Mouse (Mus musculus) MEL (cell line): ENCODE results near the gene Mier2.

Source experiments
- CTCF ChIP-seq, 3 experiments: IDR thresholded peaks in 2 of 3; conservative IDR thresholded peaks in 1 of 3; 2 replicates each; pipeline ENCODE4 v1.5.1; 2011 to 2012; ENCODE audit warnings: low read length in 3 of 3, low read depth in 2 of 3, mild to moderate bottlenecking in 2 of 3, improper control_type of control experiment in 1 of 3, inconsistent platforms in 1 of 3, mixed read lengths in 1 of 3, moderate library complexity in 1 of 3; ENCODE audit not compliant: control insufficient read depth in 1 of 3, insufficient read depth in 1 of 3, poor library complexity in 1 of 3, severe bottlenecking in 1 of 3
- E2F4 ChIP-seq: IDR thresholded peaks from 2 replicates; pipeline ENCODE4 v1.6.1; 2011; ENCODE audit warnings: low read depth, low read length, improper control_type of control experiment, borderline replicate concordance
- GABPA ChIP-seq: IDR thresholded peaks from 2 replicates; pipeline ENCODE4 v1.6.1; 2012; ENCODE audit warnings: low read depth, mild to moderate bottlenecking, inconsistent platforms, low read length, improper control_type of control experiment, moderate library complexity
- GATA1 ChIP-seq: IDR thresholded peaks from 2 replicates; pipeline ENCODE4 v1.6.1; 2011; ENCODE audit warnings: low read depth, low read length, improper control_type of control experiment
- MYC ChIP-seq: IDR thresholded peaks from 2 replicates; pipeline ENCODE4 v1.6.1; 2011; ENCODE audit warnings: low read depth, mild to moderate bottlenecking, low read length, improper control_type of control experiment, moderate library complexity
- POLR2A ChIP-seq, 2 experiments: IDR thresholded peaks; 2 replicates each; pipeline ENCODE4 v1.6.1; 2011 to 2012; ENCODE audit warnings: low read length in 2 of 2, mild to moderate bottlenecking in 2 of 2, control low read depth in 1 of 2, improper control_type of control experiment in 1 of 2, low read depth in 1 of 2, moderate library complexity in 1 of 2; ENCODE audit not compliant: control insufficient read depth in 1 of 2, insufficient read depth in 1 of 2, poor library complexity in 1 of 2

DNA sequence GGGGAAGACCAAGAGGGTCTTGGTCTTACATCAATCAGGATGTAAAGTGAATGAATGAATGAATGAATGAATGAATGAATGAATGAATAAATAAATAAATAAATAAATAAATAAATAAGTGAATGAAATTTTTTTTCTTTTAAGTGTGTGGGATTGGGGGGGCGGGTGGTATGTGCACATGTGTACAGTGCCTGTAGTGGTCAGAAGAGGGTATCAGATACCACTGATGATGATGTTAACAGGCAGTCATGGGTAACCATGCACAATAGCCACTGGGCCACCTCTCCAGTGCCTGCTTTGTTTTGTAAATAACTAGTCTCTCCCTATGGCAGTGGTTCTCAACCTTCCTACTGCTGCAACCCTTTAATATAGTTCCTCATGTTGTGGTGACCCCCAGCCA is 30.6 kb downstream of the Mier2 start:
- TF ChIP-seq GATA1 (no peak), CTCF (IDR thresholded peaks at IDR 0.05 in 2 of 3, conservative IDR thresholded peaks at IDR 0.05 in 1 of 3; ENCODE audit: control insufficient read depth in 1 of 3, insufficient read depth in 1 of 3, low read depth in 2 of 3, low read length in 3 of 3, poor library complexity in 1 of 3, severe bottlenecking in 1 of 3) (no peak), POLR2A (IDR thresholded peaks at IDR 0.05; ENCODE audit: control insufficient read depth in 1 of 2, insufficient read depth in 1 of 2, low read depth in 1 of 2, low read length in 2 of 2, poor library complexity in 1 of 2) (no peak), E2F4 (no peak), GABPA (no peak), MYC (no peak)
